Mouse (Mus musculus) small intestine, adult 2 months (tissue): ENCODE measurements around the gene Arl4c. TPM values are rescaled to one million over a fixed set of nuclear protein-coding genes. Genes with fewer than 3 reads are reported as not detected.
"Not testable (repeated sequence)": the region's sequence is repeated elsewhere in the genome, so short reads cannot be mapped to it uniquely, and the experiment has no call there.

Experiments used
- H3K27ac ChIP-seq: fragments of 200-500 bp; 2 replicates; pipeline ENCODE4 v1.5.1; 2012; ENCODE audit warnings: low read depth, low read length, control low read depth, inconsistent platforms; ENCODE audit not compliant: insufficient read depth
- H3K27me3 ChIP-seq: fragments of 200-500 bp; 2 replicates; pipeline ENCODE4 v1.6.1; 2012; ENCODE audit warnings: mild to moderate bottlenecking, moderate library complexity, low read length, inconsistent platforms; ENCODE audit not compliant: control insufficient read depth, insufficient read depth
- H3K36me3 ChIP-seq: fragments of 200-500 bp; 2 replicates; pipeline ENCODE4 v1.6.1; 2012; ENCODE audit warnings: mild to moderate bottlenecking, low read length, control low read depth, inconsistent platforms; ENCODE audit not compliant: control insufficient read depth, insufficient read depth
- H3K4me1 ChIP-seq: fragments of 200-500 bp; 2 replicates; pipeline ENCODE4 v1.6.1; 2012; ENCODE audit warnings: low read length, inconsistent platforms, mixed read lengths; ENCODE audit not compliant: control insufficient read depth, insufficient read depth, insufficient read length
- H3K4me3 ChIP-seq: fragments of 200-500 bp; 2 replicates; pipeline ENCODE4 v1.5.1; 2012; ENCODE audit warnings: low read depth, mild to moderate bottlenecking, control low read depth, inconsistent platforms, low read length, moderate library complexity
- CTCF ChIP-seq: fragments of 200-500 bp; IDR thresholded peaks from 2 replicates; pipeline ENCODE4 v1.5.1; 2012; ENCODE audit warnings: low read depth, mild to moderate bottlenecking, control low read depth, inconsistent platforms, low read length, moderate library complexity, mixed read lengths; ENCODE audit not compliant: insufficient replicate concordance, insufficient read length; ENCODE audit errors: extremely low read depth
- POLR2A ChIP-seq: fragments of 200-500 bp; IDR thresholded peaks from 2 replicates; pipeline ENCODE4 v1.6.1; 2012; ENCODE audit warnings: low read depth, mild to moderate bottlenecking, control low read depth, inconsistent platforms, low read length, moderate library complexity
- WGBS: fragments of 180-500 bp; shearing (Covaris S2); methylation state at CpG from one replicate; pipeline ENCODE4 v1.1.7; 2018; 5-methylcytosine and 5-hydroxymethylcytosine counted together
- polyA plus RNA-seq: library from polyadenylated mRNA; depleted of rRNA; stranded (reverse); fragments of >200 nt; gene quantifications from 2 replicates; pipeline ENCODE4 v1.2.3, GENCODE M21; 2012; rRNA removed

Arl4c gene
- polyA plus RNA-seq, 1 experiment = 6.5 TPM

GRCm38 (mm10) chr1:88638622-88639021, 63.4 kb downstream of the Arl4c start:
- TF ChIP-seq POLR2A (no peak), CTCF (no peak)
- Histone ChIP-seq H3K27me3 (no peaks in the 10 kb centered on the region), H3K36me3 (no peaks in the 10 kb centered on the region), H3K4me1 (peaks cover 10% of the 10 kb centered on the region), H3K4me3 (no peak overlapping the region), H3K27ac (no peak overlapping the region)
- WGBS = 35% methylated on average over 4 of the region's 4 CpGs

- not testable (repeated sequence) for H3K27ac ChIP-seq, H3K4me3 ChIP-seq, H3K4me1 ChIP-seq, H3K27me3 ChIP-seq, H3K36me3 ChIP-seq
- WGBS = 66% methylated on average over 2 of the region's 2 CpGs
Observed at GRCm38 (mm10) chr1:88636579-88637161, 65.4 kb downstream of the Arl4c start.

GRCm38 (mm10) chr1:88635659-88636058, 66.4 kb downstream of the Arl4c start:
- Histone ChIP-seq H3K27ac (no peak overlapping the region), H3K4me1 (peaks cover 10% of the 10 kb centered on the region), H3K4me3 (no peak overlapping the region), H3K36me3 (no peaks in the 10 kb centered on the region), H3K27me3 (no peaks in the 10 kb centered on the region)
- TF ChIP-seq CTCF (no peak), POLR2A (no peak)
- WGBS = 81% methylated on average over 12 of the region's 12 CpGs

GRCm38 (mm10) chr1:88632851-88633250, 69.2 kb downstream of the Arl4c start:
- H3K4me3 ChIP-seq = no peak overlapping the region
- 77% methylated on average over 6 of the region's 6 CpGs for WGBS
- no peak overlapping the region for H3K27ac ChIP-seq
- no peaks in the 10 kb centered on the region for H3K27me3 ChIP-seq
- no peak for TF ChIP-seq POLR2A
- no peaks in the 10 kb centered on the region for H3K36me3 ChIP-seq
- H3K4me1 ChIP-seq = peaks cover 3% of the 10 kb centered on the region; the same call in 1 of the 2 replicates

GRCm38 (mm10) chr1:88629966-88630488, 72.0 kb downstream of the Arl4c start:
- H3K4me3 ChIP-seq = no peak overlapping the region
- H3K4me1 ChIP-seq = no peaks in the 10 kb centered on the region
- no peak overlapping the region for H3K27ac ChIP-seq
- no peak for TF ChIP-seq CTCF
- TF ChIP-seq POLR2A = no peak
- no peaks in the 10 kb centered on the region for H3K27me3 ChIP-seq
- no peaks in the 10 kb centered on the region for H3K36me3 ChIP-seq
- 67% methylated on average over 2 of the region's 2 CpGs for WGBS

GRCm38 (mm10) chr1:88625190-88625589, 76.8 kb downstream of the Arl4c start:
- Histone ChIP-seq H3K4me1 (no peaks in the 10 kb centered on the region), H3K27ac (no peak overlapping the region), H3K4me3 (no peak overlapping the region), H3K27me3 (no peaks in the 10 kb centered on the region), H3K36me3 (no peaks in the 10 kb centered on the region)
- TF ChIP-seq POLR2A = no peak
- TF ChIP-seq CTCF = no peak
- 7% methylated on average over 1 of the region's 1 CpGs for WGBS

- Histone ChIP-seq H3K27me3 (no peaks in the 10 kb centered on the region), H3K36me3 (no peaks in the 10 kb centered on the region), H3K27ac (no peak overlapping the region), H3K4me3 (no peak overlapping the region), H3K4me1 (no peaks in the 10 kb centered on the region)
- WGBS = 96% methylated on average over 4 of the region's 4 CpGs
- TF ChIP-seq POLR2A (no peak), CTCF (no peak)
Observed at GRCm38 (mm10) chr1:88624376-88624775, 77.6 kb downstream of the Arl4c start.

GRCm38 (mm10) chr1:88623541-88624115, 78.4 kb downstream of the Arl4c start:
- no peak overlapping the region for H3K27ac ChIP-seq
- no peaks in the 10 kb centered on the region for H3K27me3 ChIP-seq
- H3K36me3 ChIP-seq = no peaks in the 10 kb centered on the region
- no peak overlapping the region for H3K4me3 ChIP-seq
- no peaks in the 10 kb centered on the region for H3K4me1 ChIP-seq
- 91% methylated on average over 8 of the region's 8 CpGs for WGBS
- TF ChIP-seq CTCF = no peak
- no peak for TF ChIP-seq POLR2A

Other genes with a start within 250 kb of the Arl4c start
- gene Glrp1, start 192.2 kb downstream of the Arl4c start, polyA plus RNA-seq = not detected in 2 replicates